Mouse (Mus musculus) Patski (cell line): Measurements from ENCODE around the gene Txnrd2. TPM values are rescaled to one million over a fixed set of nuclear protein-coding genes. Genes with fewer than 3 reads are reported as not detected.
A peak's percentile ranks its signal among the peaks of the same experiment; 100 is the strongest.

Experiments
- ATAC-seq: fragments of 100-300 bp; one replicate; pipeline ENCODE4 v1.8.0; 2021
- CTCF ChIA-PET: fragments of 350-600 bp; sonication (Branson Sonifier 250); formaldehyde crosslinking; loops from one replicate; lab custom pipeline; 2022; ENCODE audit warnings: inconsistent platforms; lab: Charles Lee
- POLR2A ChIA-PET: fragments of 350-600 bp; sonication (Branson Sonifier 250); formaldehyde crosslinking; loops from one replicate; lab custom pipeline; 2022; ENCODE audit warnings: antibody characterized with exemption, inconsistent platforms; lab: Charles Lee
- DNase-seq: peaks from one replicate; pipeline ENCODE4 v3.0.0-alpha.2; 2011; ENCODE audit warnings: low read depth, low spot score
- H3K27me3 ChIP-seq: fragments of 371-371 bp; one replicate; pipeline ENCODE4 v1.5.1; 2021
- CTCF ChIP-seq: fragments of 100-300 bp; IDR thresholded peaks from one replicate; pipeline ENCODE4 v1.5.1; 2021
- in situ Hi-C: fragments of 300-500 bp; cut with MboI; formaldehyde crosslinking; loops from 3 replicates; pipeline ENCODE4 v1.11.1; 2018; ENCODE audit warnings: low pct_unique_long_range_greater_than_20kb, mixed read lengths
- polyA plus RNA-seq: library from polyadenylated mRNA; unstranded; gene quantifications from one replicate; pipeline ENCODE4 v1.2.3, GENCODE M21; 2021

Txnrd2 gene
- polyA plus RNA-seq, 1 experiment from 2014 or later = 25.2 TPM

GRCm38 (mm10) chr16:18413032-18413816, 13.0 kb upstream of the Txnrd2 start:
- ChIA-PET POLR2A (interaction anchor here (0.7 to 1.7 kb wide), 4 partner anchors 11 to 111 kb away, joined by 3 to 10 read pairs (median 5); no protein-coding TSS in a partner anchor), CTCF (interaction anchor here (0.6 to 1.8 kb wide), 4 partner anchors 12 to 205 kb away, joined by 3 to 7 read pairs (median 4); no protein-coding TSS in a partner anchor)
- in situ Hi-C loops = no loop called here
- ATAC-seq (no peak), DNase-seq (no peak)
- no peak for TF ChIP-seq CTCF
- no peaks in the 10 kb centered on the region for H3K27me3 ChIP-seq

GRCm38 (mm10) chr16:18416094-18416761, 10.0 kb upstream of the Txnrd2 start:
- peak; percentile 75 for ATAC-seq
- POLR2A ChIA-PET = interaction anchor here (1.2 kb wide), 1 partner anchor 18 kb away, joined by 3 read pairs; no protein-coding TSS in a partner anchor
- in situ Hi-C loops = no loop called here
- DNase-seq = peak; percentile 90
- H3K27me3 ChIP-seq = no peaks in the 10 kb centered on the region
- CTCF ChIA-PET = interaction anchor here (1.3 to 2.0 kb wide), 2 partner anchors 68 to 70 kb away, joined by 4 to 7 read pairs; partner anchors contain the start of genes Arvcf and Tango2
- TF ChIP-seq CTCF = no peak

- in situ Hi-C loops = no loop called here
- DNase-seq = no peak
- ChIA-PET POLR2A (no interaction called here), CTCF (interaction anchor here (1.3 to 2.0 kb wide), 2 partner anchors 69 to 71 kb away, joined by 4 to 7 read pairs; partner anchors contain the start of genes Arvcf and Tango2)
- no peak for ATAC-seq
- no peaks in the 10 kb centered on the region for H3K27me3 ChIP-seq
- no peak for TF ChIP-seq CTCF
These were observed 9.3 kb upstream of the Txnrd2 start for GRCm38 (mm10) chr16:18416837-18417236.

- in situ Hi-C loops = no loop called here
- ATAC-seq = no peak
- no peak for TF ChIP-seq CTCF
- no peaks in the 10 kb centered on the region for H3K27me3 ChIP-seq
- no peak for DNase-seq
- ChIA-PET CTCF (interaction anchor here (0.7 to 2.0 kb wide), 2 partner anchors 64 to 71 kb away, joined by 3 to 7 read pairs; no protein-coding TSS in a partner anchor), POLR2A (interaction anchor here (1.6 kb wide), 1 partner anchor 10 kb away, joined by 4 read pairs; no protein-coding TSS in a partner anchor)
These were observed 8.7 kb upstream of the Txnrd2 start for GRCm38 (mm10) chr16:18417491-18417890.

- in situ Hi-C loops = no loop called here
- no peak for TF ChIP-seq CTCF
- DNase-seq (no peak), ATAC-seq (no peak)
- POLR2A ChIA-PET = interaction anchor here (0.9 to 1.6 kb wide), 2 partner anchors 11 to 25 kb away, joined by 3 to 4 read pairs; no protein-coding TSS in a partner anchor
- CTCF ChIA-PET = interaction anchor here (0.9 kb wide), 1 partner anchor 13 kb away, joined by 3 read pairs; no protein-coding TSS in a partner anchor
- no peaks in the 10 kb centered on the region for H3K27me3 ChIP-seq
These were observed 7.2 kb upstream of the Txnrd2 start for GRCm38 (mm10) chr16:18418756-18419602.

- no peaks in the 10 kb centered on the region for H3K27me3 ChIP-seq
- TF ChIP-seq CTCF = no peak
- CTCF ChIA-PET = no interaction called here
- ATAC-seq (no peak), DNase-seq (no peak)
- in situ Hi-C loops = no loop called here
- POLR2A ChIA-PET = interaction anchor here (0.7 to 0.9 kb wide), 2 partner anchors 25 to 113 kb away, joined by 3 to 12 read pairs; no protein-coding TSS in a partner anchor
These were observed 6.6 kb upstream of the Txnrd2 start for GRCm38 (mm10) chr16:18419603-18420026.

GRCm38 (mm10) chr16:18420571-18420970, 5.6 kb upstream of the Txnrd2 start:
- CTCF ChIA-PET = interaction anchor here (1.0 kb wide), 1 partner anchor 18 kb away, joined by 3 read pairs; no protein-coding TSS in a partner anchor
- no peak for TF ChIP-seq CTCF
- POLR2A ChIA-PET = no interaction called here
- in situ Hi-C loops = no loop called here
- DNase-seq (no peak), ATAC-seq (no peak)
- no peaks in the 10 kb centered on the region for H3K27me3 ChIP-seq

- TF ChIP-seq CTCF = no peak
- ChIA-PET CTCF (interaction anchor here (1.0 to 1.3 kb wide), 4 partner anchors 17 to 124 kb away, joined by 3 read pairs; no protein-coding TSS in a partner anchor), POLR2A (interaction anchor here (1.0 to 2.4 kb wide), 2 partner anchors 10 to 18 kb away, joined by 3 to 10 read pairs; no protein-coding TSS in a partner anchor)
- H3K27me3 ChIP-seq = no peaks in the 10 kb centered on the region
- in situ Hi-C loops = no loop called here
- DNase-seq (no peak), ATAC-seq (peak; percentile 60)
These were observed 2.8 kb upstream of the Txnrd2 start for GRCm38 (mm10) chr16:18423203-18423914.

GRCm38 (mm10) chr16:18423915-18424265, 2.3 kb upstream of the Txnrd2 start:
- in situ Hi-C loops = no loop called here
- POLR2A ChIA-PET = interaction anchor here (0.8 to 2.4 kb wide), 4 partner anchors 11 to 76 kb away, joined by 3 to 10 read pairs (median 4); partner anchors contain the start of genes Arvcf and Tango2
- TF ChIP-seq CTCF = no peak
- DNase-seq = no peak
- CTCF ChIA-PET = interaction anchor here (1.0 to 1.3 kb wide), 3 partner anchors 17 to 124 kb away, joined by 3 read pairs; no protein-coding TSS in a partner anchor
- ATAC-seq = no peak
- H3K27me3 ChIP-seq = no peaks in the 10 kb centered on the region
